Mouse (Mus musculus) B cell, adult 2 months (primary cell): ENCODE measurements around the gene Fabp3.

Experiments used
- DNase-seq, 2 experiments: peaks; one replicate each; pipeline ENCODE4 v3.0.0; 2022

The Fabp3 gene

DNA sequence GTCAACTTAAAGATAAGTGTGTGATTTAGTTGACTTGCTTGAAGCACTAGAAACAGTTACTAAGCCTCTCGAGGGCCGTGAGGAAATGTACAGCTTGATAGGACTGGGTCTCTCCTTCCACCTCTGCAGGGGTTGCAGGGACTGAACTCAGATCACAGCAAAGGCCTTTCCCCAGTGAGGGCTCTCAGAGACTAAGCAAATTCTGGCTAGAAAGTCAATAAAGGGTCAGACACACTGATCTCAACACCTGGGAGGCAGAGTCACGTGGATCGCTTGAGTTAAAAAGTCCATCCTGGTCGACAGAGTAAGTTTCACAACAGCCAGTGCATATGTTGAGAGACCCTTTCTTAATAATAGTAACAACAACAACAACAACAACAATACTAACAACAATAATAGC lies 27.5 kb downstream of the Fabp3 start:
- DNase-seq: no peak

DNA sequence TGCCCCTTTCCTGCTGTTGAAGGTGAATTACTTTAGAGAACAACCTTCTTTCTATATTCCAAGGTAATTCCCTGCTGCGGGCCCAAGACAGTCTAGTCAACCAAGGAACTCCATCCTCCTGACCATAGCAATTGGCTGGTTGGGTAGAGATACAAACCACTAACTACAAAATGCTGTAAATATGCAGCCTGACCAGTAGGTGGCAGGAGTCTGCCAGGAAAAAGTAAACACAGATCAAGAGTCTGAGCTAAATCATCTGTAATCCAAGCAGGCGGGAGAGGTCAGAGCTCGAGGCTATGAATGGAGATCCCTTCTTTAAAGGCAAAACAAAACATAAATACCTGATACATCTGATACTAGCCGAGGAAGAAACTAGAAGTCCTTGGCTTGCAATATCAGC lies 33.3 kb downstream of the Fabp3 start:
- peak; percentile 67 to 70 for DNase-seq

DNA sequence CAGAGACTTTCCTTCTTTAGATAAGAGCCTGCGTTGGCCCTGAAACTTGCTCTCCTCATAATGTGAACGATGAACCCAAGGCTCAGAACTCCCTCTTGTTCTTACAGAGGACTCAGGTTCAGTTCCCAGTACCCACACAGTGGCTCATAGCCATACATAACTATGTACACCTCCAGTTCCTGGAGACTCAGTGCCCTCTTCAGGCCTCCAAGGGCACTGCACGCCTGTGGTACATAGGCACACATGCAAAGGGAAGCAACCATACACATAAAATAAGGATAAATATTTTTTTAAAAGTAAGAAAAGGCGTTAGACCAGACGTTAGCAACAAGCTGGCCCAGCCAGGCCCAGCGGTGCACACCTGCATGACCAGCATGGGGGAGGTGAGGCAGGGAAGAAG lies 41.3 kb downstream of the Fabp3 start:
- DNase-seq: peak in 1 of 2 experiments; percentile 14

GRCm38 (mm10) chr4:130350690-130351422 lies 42.5 kb downstream of the Fabp3 start:
- DNase-seq: no peak

DNA sequence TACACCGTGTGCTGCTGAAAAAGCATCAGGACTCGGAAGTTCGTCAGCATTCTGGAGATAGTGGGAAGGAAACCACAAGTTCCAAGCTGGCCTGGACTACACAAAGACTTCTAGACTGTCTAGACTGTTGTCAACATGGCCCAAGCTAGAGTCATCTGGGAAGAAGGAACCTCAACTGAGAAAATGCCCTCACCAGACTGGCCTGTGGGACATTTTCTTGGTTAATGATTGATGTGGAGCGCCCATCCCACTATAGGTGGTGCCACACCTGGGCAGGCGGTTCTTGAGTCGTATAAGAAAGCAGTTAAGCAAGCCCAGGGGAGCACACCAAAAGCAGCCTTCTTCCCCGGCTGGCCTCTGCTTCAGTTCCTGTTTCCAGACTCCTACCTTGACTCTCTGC lies 44.2 kb downstream of the Fabp3 start:
- no peak for DNase-seq

GRCm38 (mm10) chr4:130357946-130358345 lies 49.6 kb downstream of the Fabp3 start:
- DNase-seq: peak in 1 of 2 experiments; percentile 19

DNA sequence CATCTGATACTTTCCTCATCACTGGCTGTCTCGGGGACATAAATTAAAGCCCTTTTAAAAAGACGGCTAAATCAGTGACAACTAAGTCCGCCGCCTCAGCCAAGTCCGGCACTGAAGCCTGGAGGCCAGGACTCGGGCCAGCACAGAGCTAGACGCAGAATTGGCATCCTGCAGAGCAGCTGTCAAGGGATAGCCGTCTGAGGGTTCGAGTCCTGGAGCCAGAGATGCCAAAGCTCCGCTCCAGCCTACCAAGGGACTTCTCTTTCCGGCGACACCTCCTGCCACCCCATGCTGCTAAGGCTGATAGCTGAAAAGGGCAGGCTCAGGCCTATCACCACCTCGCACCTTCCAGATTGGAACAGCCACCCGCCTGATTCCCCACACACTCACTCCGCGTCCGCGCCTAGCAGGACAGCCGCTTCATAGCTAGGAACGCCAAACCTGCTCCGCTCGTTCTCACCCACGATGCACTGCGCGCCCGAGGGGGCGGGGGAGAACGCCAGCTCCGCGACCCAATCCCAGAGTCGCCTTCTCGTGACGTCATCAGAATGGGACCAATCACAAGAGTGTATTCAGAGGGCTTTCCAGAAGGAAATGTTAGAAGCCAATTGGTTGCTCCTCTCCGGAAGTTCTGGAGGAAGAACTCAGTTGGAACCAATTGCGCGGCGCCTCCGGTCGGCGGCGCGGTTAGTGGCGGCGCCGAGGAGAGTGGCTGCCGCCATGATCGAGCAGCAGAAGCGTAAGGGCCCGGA lies 51.3 kb downstream of the Fabp3 start, which contains the start of the genes Zcchc17 and Snrnp40:
Gene Zcchc17, minus strand, starts transcription at position 458 of the 752 bp plus-strand sequence.
Gene Snrnp40, plus strand, starts transcription at position 647 of the 752 bp plus-strand sequence.
- DNase-seq: peak; percentile 99

DNA sequence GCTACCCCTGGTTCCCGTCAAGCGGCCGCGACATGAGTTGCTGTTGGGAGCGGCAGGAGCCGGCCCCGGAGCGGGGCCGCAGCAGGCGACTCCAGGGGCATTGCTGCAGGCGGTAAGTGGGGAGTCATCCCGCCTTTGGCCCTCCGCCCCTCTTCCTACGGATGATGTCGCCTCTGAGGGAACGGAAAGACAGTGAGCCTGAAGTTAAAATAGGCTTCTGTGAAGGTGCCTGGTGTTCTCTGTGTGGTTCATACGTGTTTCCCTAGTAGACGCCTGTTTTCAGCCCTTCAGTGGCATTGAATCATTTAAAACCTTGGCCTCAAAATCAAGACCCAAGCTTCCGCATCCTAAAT lies 51.8 kb downstream of the Fabp3 start:
- DNase-seq: no peak
